Mouse (Mus musculus): ENCODE measurements around the gene Defb33.

GRCm38 (mm10) chr8:20912288-20912687 lies 19.8 kb downstream of the Defb33 start:
- TF ChIP-seq CTCF (IDR thresholded peaks at IDR 0.05; ENCODE audit: insufficient read depth, low read depth, low read length) (no peak), POLR2A (IDR thresholded peaks at IDR 0.05; ENCODE audit: insufficient read depth, low read depth, low read length) (no peak)

Measured in olfactory bulb, adult 2 months (tissue).